Mouse (Mus musculus) megakaryocyte, embryonic 14.5 days (primary cell): ENCODE measurements around the gene Mpp2. TPM values are rescaled to one million over a fixed set of nuclear protein-coding genes. Genes with fewer than 3 reads are reported as not detected.

ENCODE experiments used
- H3K27me3 ChIP-seq: replicated peaks from 2 replicates; pipeline ENCODE3; 2012; ENCODE audit warnings: inconsistent platforms
- H3K36me3 ChIP-seq: replicated peaks from 2 replicates; pipeline ENCODE3; 2012; ENCODE audit warnings: low read length, inconsistent platforms, mixed read lengths
- H3K4me1 ChIP-seq: 2 replicates; pipeline ENCODE4 v1.6.1; 2012; ENCODE audit warnings: inconsistent platforms
- H3K4me3 ChIP-seq: replicated peaks from 2 replicates; pipeline ENCODE3; 2012; ENCODE audit warnings: moderate library complexity, mild to moderate bottlenecking, inconsistent platforms
- H3K9me3 ChIP-seq: 2 replicates; pipeline ENCODE4 v1.6.1; 2012; ENCODE audit warnings: inconsistent platforms
- FLI1 ChIP-seq: IDR thresholded peaks from 2 replicates; pipeline ENCODE4 v1.6.1; 2012; ENCODE audit warnings: low read length, inconsistent platforms, mixed read lengths
- GATA1 ChIP-seq: IDR thresholded peaks from 3 replicates; pipeline ENCODE4 v1.6.1; 2012; ENCODE audit warnings: mixed read lengths, low read length, inconsistent platforms, borderline replicate concordance
- polyA plus RNA-seq: library from polyadenylated mRNA; stranded (reverse); fragments of >175 nt; gene quantifications from 2 replicates; pipeline ENCODE4 v1.2.3, GENCODE M21; 2012; ENCODE audit warnings: low replicate concordance; ENCODE audit not compliant: insufficient read depth

The Mpp2 gene
- polyA plus RNA-seq, 1 experiment: 7.0 TPM

- Histone ChIP-seq H3K4me1 (peaks cover 59% of the 10 kb centered on the region), H3K4me3 (no peak within 1 kb of the TSS), H3K36me3 (no peaks in the 10 kb centered on the region), H3K27me3 (peaks cover 92% of the 10 kb centered on the region), H3K9me3 (no peaks in the 10 kb centered on the region)
- TF ChIP-seq FLI1: no peak
Observed at GRCm38 (mm10) chr11:102101219-102101618, 12.9 kb upstream of the Mpp2 start, which contains the start of gene Ppy. Ppy (minus strand) TSS chr11:102101319.

- Histone ChIP-seq H3K4me1 (peaks cover 51% of the 10 kb centered on the region), H3K4me3 (peak overlapping the region; percentile 87), H3K9me3 (no peaks in the 10 kb centered on the region), H3K36me3 (no peaks in the 10 kb centered on the region), H3K27me3 (peaks cover 89% of the 10 kb centered on the region)
- no peak for TF ChIP-seq GATA1
- TF ChIP-seq FLI1: no peak
Observed at GRCm38 (mm10) chr11:102096887-102097391, 8.6 kb upstream of the Mpp2 start.

- Histone ChIP-seq H3K9me3 (no peaks in the 10 kb centered on the region), H3K36me3 (no peaks in the 10 kb centered on the region), H3K4me3 (peak overlapping the region; percentile 87), H3K4me1 (peaks cover 49% of the 10 kb centered on the region), H3K27me3 (peaks cover 89% of the 10 kb centered on the region)
- no peak for TF ChIP-seq GATA1
- no peak for TF ChIP-seq FLI1
Observed at GRCm38 (mm10) chr11:102096446-102096845, 8.1 kb upstream of the Mpp2 start.

- no peak for TF ChIP-seq GATA1
- no peak for TF ChIP-seq FLI1
- H3K4me1 ChIP-seq: peaks cover 45% of the 10 kb centered on the region
- no peak overlapping the region for H3K4me3 ChIP-seq
- H3K9me3 ChIP-seq: no peaks in the 10 kb centered on the region
- H3K36me3 ChIP-seq: no peaks in the 10 kb centered on the region
- peaks cover 83% of the 10 kb centered on the region for H3K27me3 ChIP-seq
Observed at GRCm38 (mm10) chr11:102095676-102096075, 7.4 kb upstream of the Mpp2 start.

GRCm38 (mm10) chr11:102089088-102089808 is 933 bp upstream of the Mpp2 start:
- Histone ChIP-seq H3K27me3 (peaks cover 58% of the 10 kb centered on the region), H3K4me3 (peak overlapping the region; percentile 91), H3K36me3 (peaks cover 6% of the 10 kb centered on the region), H3K9me3 (peaks cover 5% of the 10 kb centered on the region), H3K4me1 (peaks cover 48% of the 10 kb centered on the region)
- TF ChIP-seq GATA1 (no peak), FLI1 (no peak)

- H3K9me3 ChIP-seq: peaks cover 25% of the 10 kb centered on the region
- H3K27me3 ChIP-seq: peaks cover 56% of the 10 kb centered on the region
- H3K36me3 ChIP-seq: peaks cover 12% of the 10 kb centered on the region
- no peak for TF ChIP-seq GATA1
- no peak for TF ChIP-seq FLI1
- H3K4me3 ChIP-seq: peak overlapping the region; percentile 91
- H3K4me1 ChIP-seq: peaks cover 52% of the 10 kb centered on the region
Observed at GRCm38 (mm10) chr11:102087081-102087751, 1.1 kb downstream of the Mpp2 start.

GRCm38 (mm10) chr11:102086331-102086730 is 2.0 kb downstream of the Mpp2 start:
- Histone ChIP-seq H3K4me1 (peaks cover 51% of the 10 kb centered on the region), H3K4me3 (peak overlapping the region; percentile 18), H3K27me3 (peaks cover 57% of the 10 kb centered on the region)

GRCm38 (mm10) chr11:102084159-102084558 is 4.2 kb downstream of the Mpp2 start:
- H3K9me3 ChIP-seq: peaks cover 25% of the 10 kb centered on the region
- TF ChIP-seq FLI1 (no peak), GATA1 (no peak)
- peaks cover 12% of the 10 kb centered on the region for H3K36me3 ChIP-seq
- H3K27me3 ChIP-seq: peaks cover 74% of the 10 kb centered on the region
- peaks cover 42% of the 10 kb centered on the region for H3K4me1 ChIP-seq
- no peak overlapping the region for H3K4me3 ChIP-seq

More at GRCm38 (mm10) chr11:102086331-102086730, 2.0 kb downstream of the Mpp2 start:
- H3K36me3 ChIP-seq: peaks cover 12% of the 10 kb centered on the region
- H3K9me3 ChIP-seq: peaks cover 25% of the 10 kb centered on the region
- TF ChIP-seq FLI1: no peak
- TF ChIP-seq GATA1: no peak

- H3K4me3 ChIP-seq: no peak overlapping the region
- peaks cover 36% of the 10 kb centered on the region for H3K4me1 ChIP-seq
- H3K9me3 ChIP-seq: peaks cover 25% of the 10 kb centered on the region
- peaks cover 12% of the 10 kb centered on the region for H3K36me3 ChIP-seq
- TF ChIP-seq FLI1 (no peak), GATA1 (no peak)
- peaks cover 77% of the 10 kb centered on the region for H3K27me3 ChIP-seq
Observed at GRCm38 (mm10) chr11:102083193-102083592, 5.1 kb downstream of the Mpp2 start.

- peaks cover 69% of the 10 kb centered on the region for H3K27me3 ChIP-seq
- no peak overlapping the region for H3K4me3 ChIP-seq
- peaks cover 27% of the 10 kb centered on the region for H3K4me1 ChIP-seq
- H3K9me3 ChIP-seq: peaks cover 25% of the 10 kb centered on the region
- no peak for TF ChIP-seq FLI1
- no peak for TF ChIP-seq GATA1
- peaks cover 12% of the 10 kb centered on the region for H3K36me3 ChIP-seq
Observed at GRCm38 (mm10) chr11:102082322-102082721, 6.0 kb downstream of the Mpp2 start.
